Mouse (Mus musculus): ENCODE data around the gene Clcnka.

Clcnka gene

GRCm38 (mm10) chr4:141398545-141398944 is at the start of gene Clcnka:
Clcnka (minus strand) TSS chr4:141398724.
- no peak for DNase-seq (ENCODE audit: low read depth, low spot score)

GRCm38 (mm10) chr4:141446211-141446610 is 47.7 kb upstream of the Clcnka start:
- no peak for DNase-seq (ENCODE audit: low read depth, low spot score)

- DNase-seq (ENCODE audit: low read depth, low spot score): no peak
Measured at GRCm38 (mm10) chr4:141445328-141445720, 46.8 kb upstream of the Clcnka start.

GRCm38 (mm10) chr4:141444451-141445327 is 46.2 kb upstream of the Clcnka start, which contains the start of gene Zbtb17:
Zbtb17 (plus strand) TSS chr4:141444654.
- DNase-seq (ENCODE audit: low read depth, low spot score): peak; percentile 76

- no peak for DNase-seq (ENCODE audit: low read depth, low spot score)
Measured at GRCm38 (mm10) chr4:141443641-141444429, 45.3 kb upstream of the Clcnka start.

- DNase-seq (ENCODE audit: low read depth, low spot score): no peak
Measured at GRCm38 (mm10) chr4:141440877-141441276, 42.4 kb upstream of the Clcnka start.

GRCm38 (mm10) chr4:141439083-141439803 is 40.7 kb upstream of the Clcnka start:
- DNase-seq (ENCODE audit: low read depth, low spot score): no peak

GRCm38 (mm10) chr4:141435974-141436373 is 37.5 kb upstream of the Clcnka start, which contains the start of gene Srarp:
Srarp (minus strand) TSS chr4:141436105.
- DNase-seq (ENCODE audit: low read depth, low spot score): no peak

GRCm38 (mm10) chr4:141433191-141433590 is 34.7 kb upstream of the Clcnka start:
- DNase-seq (ENCODE audit: low read depth, low spot score): no peak

GRCm38 (mm10) chr4:141432666-141433065 is 34.1 kb upstream of the Clcnka start:
- DNase-seq (ENCODE audit: low read depth, low spot score): no peak

GRCm38 (mm10) chr4:141430997-141431396 is 32.5 kb upstream of the Clcnka start:
- no peak for DNase-seq (ENCODE audit: low read depth, low spot score)

GRCm38 (mm10) chr4:141429847-141430246 is 31.3 kb upstream of the Clcnka start:
- DNase-seq (ENCODE audit: low read depth, low spot score): no peak

- no peak for DNase-seq (ENCODE audit: low read depth, low spot score)
Measured at GRCm38 (mm10) chr4:141429381-141429780, 30.9 kb upstream of the Clcnka start.

GRCm38 (mm10) chr4:141427921-141428320 is 29.4 kb upstream of the Clcnka start:
- no peak for DNase-seq (ENCODE audit: low read depth, low spot score)

- DNase-seq (ENCODE audit: low read depth, low spot score): no peak
Measured at GRCm38 (mm10) chr4:141426796-141427745, 28.5 kb upstream of the Clcnka start.

GRCm38 (mm10) chr4:141425484-141426479 is 27.3 kb upstream of the Clcnka start:
- DNase-seq (ENCODE audit: low read depth, low spot score): peak; percentile 92

- DNase-seq (ENCODE audit: low read depth, low spot score): no peak
Measured at GRCm38 (mm10) chr4:141423691-141424431, 25.3 kb upstream of the Clcnka start.

GRCm38 (mm10) chr4:141423288-141423687 is 24.8 kb upstream of the Clcnka start:
- DNase-seq (ENCODE audit: low read depth, low spot score): no peak

GRCm38 (mm10) chr4:141422841-141423240 is 24.3 kb upstream of the Clcnka start:
- DNase-seq (ENCODE audit: low read depth, low spot score): no peak

Data from telencephalon, adult 2 months (tissue).